Mouse (Mus musculus): ENCODE data around the gene Zfp384.

Gene Zfp384

DNA sequence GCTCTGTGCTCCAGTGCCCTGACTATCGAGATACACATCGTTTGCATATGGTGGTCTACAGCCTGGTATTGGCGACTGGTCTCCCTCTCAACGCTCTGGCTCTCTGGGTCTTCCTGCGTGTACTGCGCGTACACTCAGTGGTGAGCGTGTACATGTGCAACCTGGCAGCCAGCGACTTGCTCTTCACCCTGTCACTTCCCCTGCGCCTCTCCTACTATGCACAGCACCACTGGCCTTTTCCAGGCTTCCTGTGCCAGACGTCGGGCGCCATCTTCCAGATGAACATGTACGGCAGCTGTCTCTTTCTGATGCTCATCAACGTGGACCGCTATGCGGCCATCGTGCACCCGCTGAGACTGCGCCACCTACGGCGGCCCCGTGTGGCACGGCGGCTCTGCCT lies 72.4 kb downstream of the Zfp384 start:
- DNase-seq (ENCODE audit: extremely low spot score, low read depth, low spot score), result no peak

DNA sequence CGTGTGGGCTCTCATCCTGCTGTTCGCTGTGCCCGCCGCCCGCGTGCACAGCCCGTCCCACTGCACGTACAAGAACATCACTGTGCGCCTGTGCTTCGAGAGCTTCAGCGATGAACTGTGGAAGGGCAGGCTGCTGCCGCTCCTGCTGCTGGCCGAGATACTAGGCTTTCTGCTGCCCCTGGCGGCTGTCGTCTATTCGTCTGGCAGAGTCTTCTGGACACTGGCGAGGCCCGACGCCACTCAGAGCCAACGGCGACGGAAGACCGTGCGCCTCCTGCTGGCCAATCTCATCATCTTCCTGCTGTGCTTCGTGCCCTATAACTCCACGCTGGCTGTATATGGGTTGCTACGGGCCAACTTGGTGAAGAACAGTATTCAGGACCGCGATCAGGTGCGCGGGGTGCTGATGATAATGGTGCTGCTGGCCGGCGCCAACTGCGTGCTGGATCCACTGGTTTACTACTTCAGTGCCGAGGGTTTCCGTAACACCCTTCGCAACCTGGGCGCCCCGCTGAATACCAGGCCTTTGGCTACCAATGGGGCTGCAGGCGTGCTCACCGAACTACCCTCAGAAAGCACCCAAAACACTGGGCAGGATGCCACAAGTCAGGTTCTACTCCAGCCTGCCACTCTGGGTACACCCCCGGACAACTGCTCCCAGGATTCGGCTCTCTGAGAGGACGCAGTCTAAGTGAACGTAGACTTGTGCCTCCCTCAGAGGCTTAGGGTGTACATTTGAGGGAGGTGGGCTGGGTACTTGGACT lies 73.0 kb downstream of the Zfp384 start:
- DNase-seq (ENCODE audit: extremely low spot score, low read depth, low spot score), result peak; percentile 91

DNA sequence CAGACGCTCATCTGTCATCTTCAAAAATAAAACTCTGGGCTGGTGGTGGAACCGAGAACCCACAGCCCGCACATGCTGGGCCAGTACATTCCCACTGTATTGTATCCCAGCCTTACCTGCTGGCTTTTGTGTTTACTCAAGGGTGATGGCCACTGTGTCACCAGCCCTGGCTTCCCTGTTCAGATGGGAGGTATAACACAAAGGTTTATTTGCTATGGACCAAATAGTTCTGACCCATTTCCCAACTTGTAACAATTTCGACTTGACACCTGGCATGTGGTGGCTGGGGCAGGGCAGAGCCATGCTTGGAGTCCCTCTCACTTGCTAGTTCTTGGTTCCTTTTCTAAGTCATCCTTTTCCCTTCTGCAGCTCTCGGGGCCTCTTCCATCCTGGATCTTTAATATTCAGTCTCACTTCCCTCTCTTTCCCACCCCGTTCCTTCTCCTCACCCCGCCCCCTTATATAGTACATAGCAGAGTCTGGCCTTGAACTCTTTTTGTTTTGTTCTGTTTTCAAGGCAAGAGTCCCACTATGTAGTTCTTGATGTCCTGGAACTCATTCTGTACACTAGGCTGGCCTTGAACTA lies 73.9 kb downstream of the Zfp384 start:
- no peak for DNase-seq (ENCODE audit: extremely low spot score, low read depth, low spot score)

DNA sequence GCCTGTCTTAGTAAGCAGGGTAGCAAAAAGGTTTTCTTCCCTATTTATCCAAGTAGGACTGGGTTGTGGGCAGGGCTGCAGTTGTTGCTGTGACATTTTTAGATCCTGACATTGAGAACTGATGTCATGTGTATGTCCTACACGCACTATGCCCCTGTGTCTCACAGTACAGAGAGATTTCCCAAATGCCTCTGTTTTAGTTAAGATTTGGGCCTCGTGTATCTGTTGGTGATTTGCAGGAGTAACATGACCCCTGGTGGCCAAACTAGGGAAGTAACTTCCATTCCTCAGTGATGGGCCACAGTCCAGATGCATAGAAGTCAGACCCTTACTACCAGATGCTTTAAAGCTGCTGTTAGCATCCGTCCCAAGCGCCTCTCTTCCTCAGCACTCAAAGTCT lies 75.5 kb downstream of the Zfp384 start:
- DNase-seq (ENCODE audit: extremely low spot score, low read depth, low spot score), result no peak
